Mouse (Mus musculus): ENCODE results near the gene U90926. TPM values are rescaled to one million over a fixed set of nuclear protein-coding genes. Genes with fewer than 3 reads are reported as not detected.

The U90926 gene
- polyA plus RNA-seq, 1 experiment from 2014 or later = not detected

Other genes starting within 250 kb of the U90926 start
- not detected in 2 replicates for gene Odaph, start 227.9 kb downstream of the U90926 start, polyA plus RNA-seq (2016; fragmentation: Nextera tagmentation; extraction: Ambion mirVana)
- 0.35 and 0.88 TPM in 2 replicates for gene Cdkl2, start 171.5 kb downstream of the U90926 start, polyA plus RNA-seq (2016; fragmentation: Nextera tagmentation; extraction: Ambion mirVana)
- gene G3bp2, start 131.7 kb downstream of the U90926 start, polyA plus RNA-seq (2016; fragmentation: Nextera tagmentation; extraction: Ambion mirVana) = 282 and 292 TPM in 2 replicates
- 36.8 and 38.0 TPM in 2 replicates for gene Uso1, start 77.5 kb downstream of the U90926 start, polyA plus RNA-seq (2016; fragmentation: Nextera tagmentation; extraction: Ambion mirVana)
- 0.45 TPM in 1 of 2 replicates, not detected in the other for gene Ppef2, start 40.9 kb upstream of the U90926 start, polyA plus RNA-seq (2016; fragmentation: Nextera tagmentation; extraction: Ambion mirVana)
- gene Naaa, start 62.8 kb upstream of the U90926 start, polyA plus RNA-seq (2016; fragmentation: Nextera tagmentation; extraction: Ambion mirVana) = 1.9 and 3.2 TPM in 2 replicates
- 53.2 and 55.9 TPM in 2 replicates for gene Sdad1, start 95.1 kb upstream of the U90926 start, polyA plus RNA-seq (2016; fragmentation: Nextera tagmentation; extraction: Ambion mirVana)
- gene Cxcl9, start 112.7 kb upstream of the U90926 start, polyA plus RNA-seq (2016; fragmentation: Nextera tagmentation; extraction: Ambion mirVana) = not detected in 2 replicates
- 1.4 and 1.6 TPM in 2 replicates for gene Art3, start 116.4 kb upstream of the U90926 start, polyA plus RNA-seq (2016; fragmentation: Nextera tagmentation; extraction: Ambion mirVana)
- gene Cxcl10, start 133.5 kb upstream of the U90926 start, polyA plus RNA-seq (2016; fragmentation: Nextera tagmentation; extraction: Ambion mirVana) = 0.14 TPM in 1 of 2 replicates, not detected in the other
- gene Nup54, start 219.8 kb upstream of the U90926 start, polyA plus RNA-seq (2016; fragmentation: Nextera tagmentation; extraction: Ambion mirVana) = 72.6 and 76.2 TPM in 2 replicates